Mouse (Mus musculus) urinary bladder, postnatal 10 days (tissue): Measurements from ENCODE around the gene Kcnma1.

ENCODE experiments used
- DNase-seq: peaks from one replicate; pipeline ENCODE4 v3.0.0; 2022; ENCODE audit warnings: low spot score

Gene Kcnma1

GRCm38 (mm10) chr14:23594629-23595028 lies 419.7 kb downstream of the Kcnma1 start:
- no peak for DNase-seq

GRCm38 (mm10) chr14:23592826-23593447 lies 421.4 kb downstream of the Kcnma1 start:
- DNase-seq: no peak

GRCm38 (mm10) chr14:23589744-23590481 lies 424.4 kb downstream of the Kcnma1 start:
- no peak for DNase-seq

- DNase-seq: no peak
Measured at GRCm38 (mm10) chr14:23587451-23587850, 426.8 kb downstream of the Kcnma1 start.

DNA sequence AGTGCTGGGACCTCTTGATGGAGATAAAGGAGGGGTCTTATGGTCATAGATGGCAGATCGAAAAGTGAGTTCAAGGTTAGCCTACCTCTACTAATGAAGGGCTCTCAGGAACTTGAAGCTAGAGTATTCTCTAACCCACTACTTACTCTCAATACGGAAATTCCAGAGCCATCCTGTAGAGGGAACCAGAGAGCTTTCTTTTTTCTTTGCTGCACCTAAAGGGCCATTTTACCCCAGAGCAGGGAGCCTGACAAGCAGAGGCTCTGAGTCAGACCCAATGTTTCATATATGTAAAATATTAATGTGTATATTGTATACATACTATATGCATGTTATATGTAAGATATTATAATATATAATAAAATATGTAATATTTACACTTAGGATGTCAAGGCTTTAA lies 431.1 kb downstream of the Kcnma1 start:
- DNase-seq: no peak

DNA sequence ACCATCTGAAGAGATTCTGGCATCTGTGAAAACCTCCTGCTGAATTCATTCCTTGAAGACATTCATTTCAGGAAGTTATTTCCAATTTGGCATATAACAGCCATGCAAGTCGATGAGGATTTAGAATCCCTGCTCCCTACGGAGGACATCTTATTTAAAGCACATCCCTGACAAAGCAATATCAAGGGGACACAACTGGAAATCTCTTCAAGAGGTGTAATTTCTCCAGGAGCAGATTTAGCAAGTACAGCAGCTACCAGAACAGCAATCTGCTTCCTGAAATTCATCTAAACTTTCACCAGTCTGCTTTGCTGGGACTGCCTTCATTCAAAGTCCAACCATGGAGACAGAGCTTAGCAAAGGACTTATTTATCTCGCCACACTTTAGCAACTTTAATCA lies 433.0 kb downstream of the Kcnma1 start:
- no peak for DNase-seq

- no peak for DNase-seq
Measured at GRCm38 (mm10) chr14:23575951-23576350, 438.3 kb downstream of the Kcnma1 start.

- no peak for DNase-seq
Measured at GRCm38 (mm10) chr14:23574136-23574535, 440.2 kb downstream of the Kcnma1 start.

DNA sequence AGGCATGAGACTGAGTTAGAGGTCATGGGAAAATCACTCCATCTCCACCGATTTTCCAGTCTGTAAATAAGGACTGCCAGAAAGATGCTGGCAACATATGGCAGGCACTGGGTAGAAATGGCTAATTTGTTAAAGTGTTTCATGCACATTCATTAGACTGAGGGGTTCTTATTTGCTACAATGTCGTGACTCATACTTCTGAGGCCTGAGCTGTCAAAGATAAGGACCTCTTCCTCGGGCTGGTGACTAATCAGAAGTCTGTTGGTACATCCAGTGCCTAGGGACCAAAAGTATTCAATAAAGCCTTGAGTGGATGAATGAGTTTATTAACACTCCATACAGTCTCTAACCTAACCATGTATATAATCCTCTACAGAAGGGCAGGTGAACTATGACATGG lies 440.9 kb downstream of the Kcnma1 start:
- no peak for DNase-seq

GRCm38 (mm10) chr14:23572778-23573177 lies 441.5 kb downstream of the Kcnma1 start:
- DNase-seq: no peak

DNA sequence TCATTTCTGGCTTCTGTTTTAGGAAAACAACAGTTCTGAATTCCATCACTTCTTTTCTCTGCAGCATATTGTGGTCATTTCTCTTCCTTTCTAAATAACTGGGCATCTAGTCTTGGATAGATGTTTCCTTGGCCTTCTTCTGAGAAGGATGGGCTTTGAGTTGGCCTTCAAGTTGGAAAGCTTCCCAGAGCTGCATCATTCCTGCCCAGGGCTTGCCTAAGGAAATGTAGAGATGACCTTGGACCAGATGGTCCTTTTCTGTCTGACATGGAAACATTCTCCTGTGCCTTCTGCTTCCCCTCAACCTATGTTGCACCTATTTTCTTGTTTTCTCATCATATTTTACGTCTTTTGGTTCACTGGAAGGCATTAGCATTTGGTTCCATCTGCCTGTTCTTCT lies 444.0 kb downstream of the Kcnma1 start:
- no peak for DNase-seq

DNA sequence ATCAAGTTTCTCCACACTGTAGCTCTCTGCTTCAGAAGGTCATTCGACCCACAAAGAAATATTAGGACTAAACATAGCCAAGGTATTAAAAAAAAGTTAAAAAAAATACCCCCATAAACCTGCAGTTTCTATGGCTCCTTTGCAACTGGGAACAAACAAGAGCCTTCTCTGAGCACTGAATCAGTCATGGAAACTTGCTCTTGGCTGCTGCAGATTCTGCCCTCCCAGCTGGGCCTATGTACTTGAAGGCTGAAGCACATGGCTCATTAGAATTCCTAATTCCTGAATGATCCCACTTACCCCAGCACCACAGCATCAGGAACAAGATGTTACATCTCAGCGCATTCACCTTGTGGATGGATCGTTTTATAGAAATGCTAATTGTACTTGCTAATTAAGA lies 448.4 kb downstream of the Kcnma1 start:
- no peak for DNase-seq

GRCm38 (mm10) chr14:23564474-23564873 lies 449.8 kb downstream of the Kcnma1 start:
- DNase-seq: no peak

DNA sequence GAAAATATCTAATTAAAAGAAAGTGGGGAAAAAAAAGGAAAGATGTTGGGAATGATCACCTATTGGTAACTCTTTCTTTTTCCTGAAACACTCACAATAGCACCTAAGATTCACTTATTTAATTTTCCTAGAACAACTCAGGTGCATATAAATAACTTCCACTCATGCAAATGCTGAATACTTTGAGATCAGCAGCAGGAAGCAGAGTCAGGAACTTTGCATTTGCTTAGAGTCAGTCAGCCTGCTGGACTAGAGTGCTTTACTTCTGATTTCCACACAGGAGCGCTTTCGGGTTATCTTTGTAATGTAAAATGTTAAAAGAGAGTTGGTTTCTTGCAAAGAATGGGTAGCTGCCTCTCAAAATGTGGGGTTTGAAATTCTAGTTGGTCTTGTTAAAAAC lies 451.1 kb downstream of the Kcnma1 start:
- no peak for DNase-seq

DNA sequence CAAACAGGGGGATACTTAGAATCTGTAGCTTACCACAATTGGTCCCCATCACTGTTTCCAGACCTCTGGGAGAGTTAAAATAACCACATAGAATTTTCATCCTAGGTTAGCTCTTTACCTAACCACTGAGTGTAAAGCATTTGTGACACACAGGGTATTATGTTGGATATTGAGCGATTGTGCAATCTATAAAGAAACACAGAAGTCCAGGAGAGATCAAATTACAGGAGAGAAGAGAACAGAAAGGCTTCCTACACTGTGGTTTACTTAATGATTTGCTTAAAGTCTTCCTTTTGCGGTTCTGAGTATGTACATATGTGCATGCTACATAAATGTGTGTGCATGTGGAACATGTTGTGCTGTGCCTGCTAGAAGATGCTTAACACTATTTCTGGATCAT lies 458.6 kb downstream of the Kcnma1 start:
- DNase-seq: no peak

- DNase-seq: no peak
Measured at GRCm38 (mm10) chr14:23552252-23552974, 461.9 kb downstream of the Kcnma1 start.

DNA sequence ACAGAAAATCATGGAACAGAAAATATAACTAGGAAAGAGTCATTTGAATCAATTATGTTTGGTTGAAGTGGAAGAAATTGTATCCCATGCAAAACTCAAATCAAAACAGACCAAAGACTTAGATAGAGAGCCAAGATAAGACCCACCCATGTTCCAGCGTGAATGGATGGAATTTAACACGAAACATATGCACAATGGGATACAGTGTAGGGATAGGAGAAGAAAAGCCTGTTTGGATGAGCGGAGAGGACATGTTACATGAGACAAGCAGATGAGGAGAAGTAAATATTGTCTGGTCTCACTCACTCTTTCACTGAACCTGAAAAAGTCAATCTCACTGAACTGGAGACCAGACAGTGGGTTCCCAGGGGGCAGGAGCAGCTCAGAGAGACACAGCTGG lies 463.8 kb downstream of the Kcnma1 start:
- DNase-seq: no peak

DNA sequence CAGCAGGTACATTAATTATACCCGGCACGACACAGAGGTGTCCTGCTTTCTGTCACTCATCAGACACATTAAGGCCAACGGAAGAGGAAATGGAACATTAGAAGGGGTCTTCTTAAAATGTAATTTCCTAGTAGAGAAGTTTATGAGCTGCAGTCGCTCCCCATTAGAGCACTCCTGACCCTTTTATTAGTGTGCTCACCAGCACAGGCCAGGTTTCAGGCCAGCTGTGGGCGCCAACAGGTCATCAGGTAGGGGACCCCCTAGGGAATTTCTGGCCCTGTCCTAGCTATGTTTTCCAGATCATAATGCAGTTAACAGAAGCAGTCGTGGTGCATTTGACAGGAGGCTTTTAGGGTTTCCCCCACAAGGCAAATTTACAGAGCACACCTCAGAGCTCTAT lies 472.2 kb downstream of the Kcnma1 start:
- DNase-seq: no peak

GRCm38 (mm10) chr14:23539621-23540020 lies 474.7 kb downstream of the Kcnma1 start:
- no peak for DNase-seq

- no peak for DNase-seq
Measured at GRCm38 (mm10) chr14:23533346-23533745, 480.9 kb downstream of the Kcnma1 start.

DNA sequence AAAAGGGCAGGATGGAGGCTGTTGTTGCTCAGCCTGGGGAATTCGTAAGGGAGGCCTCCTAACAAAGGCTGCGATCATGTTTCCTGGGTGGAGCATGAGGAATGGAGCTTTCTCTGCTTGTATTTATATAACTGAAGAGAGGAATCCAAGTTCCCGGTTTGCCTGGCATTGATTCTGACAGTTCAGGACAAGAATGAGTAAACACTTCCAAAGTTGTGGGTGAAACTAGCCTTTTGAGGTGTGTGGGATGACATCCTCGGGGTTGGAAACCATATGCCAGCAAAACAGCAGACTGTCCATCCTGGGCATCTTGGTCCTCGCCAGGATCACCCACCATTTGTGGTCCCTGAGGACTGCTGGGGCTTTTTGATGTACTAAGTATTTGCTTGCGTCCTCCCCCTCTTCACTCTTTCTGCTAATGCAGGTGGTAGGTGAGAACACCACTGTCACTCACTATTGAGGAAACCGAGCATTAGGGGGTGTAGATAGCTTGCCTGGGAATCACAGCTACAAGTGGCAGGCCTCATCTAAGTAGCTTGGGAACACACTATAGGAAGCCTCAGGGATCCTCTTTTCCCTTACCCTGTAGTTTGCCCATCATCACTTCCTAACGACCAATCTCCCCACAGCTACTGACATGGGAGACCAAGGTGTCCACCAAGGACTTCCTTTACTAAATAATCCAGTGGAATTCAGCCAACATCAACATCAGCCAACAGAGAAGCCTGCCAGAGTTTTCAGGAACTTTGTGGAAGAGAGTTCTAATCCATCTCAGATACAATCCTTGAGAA lies 482.4 kb downstream of the Kcnma1 start:
- DNase-seq: no peak

GRCm38 (mm10) chr14:23529720-23530119 lies 484.6 kb downstream of the Kcnma1 start:
- DNase-seq: no peak
